Comparison of ENCODE assay signal across 9 mouse cellular contexts in the genomic region with DNA sequence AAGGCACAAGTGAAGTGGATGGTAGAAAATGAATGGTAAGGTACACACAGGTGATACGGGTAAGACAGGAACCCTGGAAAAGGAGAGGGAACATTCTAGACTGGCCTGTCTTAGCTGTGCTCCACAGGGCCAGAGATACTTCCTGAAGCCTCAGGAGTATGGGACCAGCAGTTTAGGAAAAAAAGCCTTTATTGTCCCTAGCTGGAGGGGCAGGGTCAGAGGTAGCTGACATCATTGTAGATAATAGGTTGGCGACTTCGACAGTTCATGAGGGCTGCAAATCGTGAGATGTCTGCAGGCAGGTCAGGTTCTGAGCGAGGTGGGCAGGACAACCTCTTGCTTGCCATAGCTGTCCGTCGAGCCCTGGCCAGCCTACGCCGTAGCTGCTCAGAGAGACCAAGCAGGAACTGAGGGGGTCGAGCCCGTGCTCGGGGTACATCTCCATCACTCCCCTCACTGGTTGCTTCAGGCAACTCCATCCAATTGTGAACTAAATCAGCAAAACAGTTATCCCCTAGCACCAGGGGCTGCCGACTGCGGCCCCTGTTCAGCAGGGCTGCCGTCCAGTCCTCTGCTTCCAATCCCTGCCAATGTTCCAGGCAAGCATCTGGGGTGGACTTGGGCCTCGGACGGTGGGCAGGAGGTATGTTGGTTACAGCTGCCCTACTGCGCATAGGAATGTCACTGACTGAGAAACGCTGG. TPM values are rescaled to one million over a fixed set of nuclear protein-coding genes. Genes with fewer than 3 reads are reported as not detected.
DNase-seq lines count a peak whose midpoint lies in the region; ATAC-seq and TF ChIP-seq lines count a peak whose summit lies in the region.
"Had no signal": no experiment of that assay in that cellular context is flagged by ENCODE, and none has a peak within 500 bp of the region (broad histone marks: within the 10 kb centered on the region; RNA-seq: fewer than 3 reads in every experiment).

No protein-coding gene starts in this region.

- TF ChIP-seq POLR2A in lung, adult 2 months (IDR thresholded peaks at IDR 0.05; ENCODE audit: borderline replicate concordance, extremely low read depth, low read depth, low read length) = no peak

- peak overlapping the region; percentile 33 for H3K4me3 ChIP-seq in lung, adult 2 months (replicated peaks; ENCODE audit: extremely low read depth, low read depth, low read length)
- H3K4me3 ChIP-seq in forebrain, embryonic 12.5 days (replicated peaks) = peak overlapping the region; percentile 60
- H3K4me3 ChIP-seq in intestine, postnatal 0 days (ENCODE audit: low read depth, low read length) = peak overlapping the region; percentile 61
- peak overlapping the region; percentile 77 for H3K4me3 ChIP-seq in midbrain, embryonic 15.5 days

- H3K27ac ChIP-seq in forebrain, embryonic 12.5 days = peak overlapping the region; percentile 65; the same call in 1 of the 2 replicates
- peak overlapping the region; percentile 89 for H3K27ac ChIP-seq in intestine, postnatal 0 days (ENCODE audit: low read depth, low read length)
- peak overlapping the region; percentile 28; the same call in 1 of the 2 replicates for H3K27ac ChIP-seq in midbrain, embryonic 15.5 days

- peaks cover 30% of the 10 kb centered on the region for H3K4me1 ChIP-seq in lung, adult 2 months (ENCODE audit: control insufficient read depth, insufficient read depth, low read length)
- peaks cover 31% of the 10 kb centered on the region for H3K4me1 ChIP-seq in forebrain, embryonic 12.5 days
- H3K4me1 ChIP-seq in intestine, postnatal 0 days (replicated peaks; ENCODE audit: control insufficient read depth, insufficient read depth, low read length) = 0 out of 2 replicates have a peak, but pooled peaks cover 2% of the 10 kb centered on the region
- peaks cover 23% of the 10 kb centered on the region for H3K4me1 ChIP-seq in midbrain, embryonic 15.5 days

- no peak for DNase-seq in lung, adult 2 months
- no peak for DNase-seq in lung, postnatal 36 days
- no peak for DNase-seq in right cerebral cortex, postnatal 14 days
- no peak for DNase-seq in adrenal gland, postnatal 14 days
- no peak for DNase-seq in thymus, postnatal 14 days

- H3K9ac ChIP-seq in forebrain, embryonic 12.5 days = no peak overlapping the region; the same call in 1 of the 2 replicates
- H3K9ac ChIP-seq in intestine, postnatal 0 days (ENCODE audit: low read depth, low read length) = peak overlapping the region; percentile 50
- 0 out of 2 replicates have a peak overlapping the region, but pooled peaks have one; percentile 55 for H3K9ac ChIP-seq in midbrain, embryonic 15.5 days

- peak overlapping the region; percentile 86 for H3K4me2 ChIP-seq in forebrain, embryonic 12.5 days
- peak overlapping the region; percentile 84 for H3K4me2 ChIP-seq in intestine, postnatal 0 days (replicated peaks; ENCODE audit: low read depth)
- H3K4me2 ChIP-seq in midbrain, embryonic 15.5 days = peak overlapping the region; percentile 96

- H3K36me3 ChIP-seq in forebrain, embryonic 12.5 days (replicated peaks) = no peaks in the 10 kb centered on the region
- H3K36me3 ChIP-seq in intestine, postnatal 0 days (ENCODE audit: control insufficient read depth, insufficient read depth) = peaks cover 23% of the 10 kb centered on the region
- H3K36me3 ChIP-seq in midbrain, embryonic 15.5 days (replicated peaks) = no peaks in the 10 kb centered on the region

- no peak for TF ChIP-seq CTCF in lung, adult 2 months (IDR thresholded peaks at IDR 0.05; ENCODE audit: insufficient read depth, low read length)
- no peak for TF ChIP-seq CTCF in intestine, postnatal 0 days (IDR thresholded peaks at IDR 0.05; ENCODE audit: low read depth)

- no peak for ATAC-seq in forebrain, embryonic 12.5 days (ENCODE audit: low FRiP score)
- ATAC-seq in intestine, postnatal 0 days = no peak
- ATAC-seq in midbrain, embryonic 15.5 days (replicated peaks) = no peak

- peaks cover 22% of the 10 kb centered on the region for H3K27me3 ChIP-seq in forebrain, embryonic 12.5 days
- H3K27me3 ChIP-seq in intestine, postnatal 0 days (replicated peaks; ENCODE audit: control insufficient read depth, insufficient read depth, low read length) = no peaks in the 10 kb centered on the region
- H3K27me3 ChIP-seq in midbrain, embryonic 15.5 days (replicated peaks) = peaks cover 11% of the 10 kb centered on the region

- no peaks in the 10 kb centered on the region for H3K9me3 ChIP-seq in forebrain, embryonic 12.5 days
- H3K9me3 ChIP-seq in intestine, postnatal 0 days (ENCODE audit: control insufficient read depth) = no peaks in the 10 kb centered on the region
- H3K9me3 ChIP-seq in midbrain, embryonic 15.5 days = no peaks in the 10 kb centered on the region

- WGBS in lung, adult 2 months = 40% methylated on average over 19 of the region's 19 CpGs
- 80% methylated on average over 19 of the region's 19 CpGs for WGBS in forebrain, embryonic 12.5 days
- 54% methylated on average over 19 of the region's 19 CpGs for WGBS in intestine, postnatal 0 days
- 76% methylated on average over 19 of the region's 19 CpGs for WGBS in midbrain, embryonic 15.5 days

RNA-seq across cellular contexts. Expression of a gene that starts 1.3 kb away (rescaled TPM):
- 3.3 and 5.5 TPM in 2 replicates for polyA plus RNA-seq in lung, adult 2 months (2012; rRNA removed)
- polyA plus RNA-seq in forebrain, embryonic 12.5 days (2016; fragmentation: Nextera tagmentation; extraction: Ambion mirVana) = 0.86 and 1.2 TPM in 2 replicates
- 0.39 and 0.88 TPM in 2 replicates for polyA plus RNA-seq in intestine, postnatal 0 days (2015; fragmentation: Nextera tagmentation; extraction: Ambion mirVana)
- 0.88 and 1.6 TPM in 2 replicates for polyA plus RNA-seq in midbrain, embryonic 15.5 days (2015; fragmentation: Nextera tagmentation; extraction: Ambion mirVana)
- 0.52 and 0.90 TPM in 2 replicates for total RNA-seq in adrenal gland, postnatal 14 days (2021)
- polyA plus RNA-seq: large intestine, adult 2 months had no signal

RNA-seq across cellular contexts. Expression of a gene that starts 1.5 kb away (rescaled TPM):
- 23.1 and 26.6 TPM in 2 replicates for polyA plus RNA-seq in lung, adult 2 months (2012; rRNA removed)
- 14.3 and 18.3 TPM in 2 replicates for polyA plus RNA-seq in forebrain, embryonic 12.5 days (2016; fragmentation: Nextera tagmentation; extraction: Ambion mirVana)
- polyA plus RNA-seq in intestine, postnatal 0 days (2015; fragmentation: Nextera tagmentation; extraction: Ambion mirVana) = 17.3 and 19.4 TPM in 2 replicates
- polyA plus RNA-seq in midbrain, embryonic 15.5 days (2015; fragmentation: Nextera tagmentation; extraction: Ambion mirVana) = 15.1 and 17.1 TPM in 2 replicates
- total RNA-seq in adrenal gland, postnatal 14 days (2021) = 12.5 and 15.3 TPM in 2 replicates

RNA-seq across cellular contexts. Expression of a gene that starts 8.1 kb away (rescaled TPM):
- 72.3 and 89.2 TPM in 2 replicates for polyA plus RNA-seq in lung, adult 2 months (2012; rRNA removed)
- 0.82 and 2.1 TPM in 2 replicates for polyA plus RNA-seq in forebrain, embryonic 12.5 days (2016; fragmentation: Nextera tagmentation; extraction: Ambion mirVana)
- polyA plus RNA-seq in intestine, postnatal 0 days (2015; fragmentation: Nextera tagmentation; extraction: Ambion mirVana) = 1.6 and 2.0 TPM in 2 replicates
- polyA plus RNA-seq in midbrain, embryonic 15.5 days (2015; fragmentation: Nextera tagmentation; extraction: Ambion mirVana) = 1.8 and 2.5 TPM in 2 replicates
- total RNA-seq in adrenal gland, postnatal 14 days (2021) = 1.1 and 3.2 TPM in 2 replicates

RNA-seq across cellular contexts. Expression of a gene that starts 8.9 kb away (rescaled TPM):
- polyA plus RNA-seq in lung, adult 2 months (2012; rRNA removed) = 94.0 and 124 TPM in 2 replicates
- polyA plus RNA-seq in forebrain, embryonic 12.5 days (2016; fragmentation: Nextera tagmentation; extraction: Ambion mirVana) = 5.8 and 6.5 TPM in 2 replicates
- 43.8 and 50.6 TPM in 2 replicates for polyA plus RNA-seq in intestine, postnatal 0 days (2015; fragmentation: Nextera tagmentation; extraction: Ambion mirVana)
- polyA plus RNA-seq in midbrain, embryonic 15.5 days (2015; fragmentation: Nextera tagmentation; extraction: Ambion mirVana) = 5.9 and 6.7 TPM in 2 replicates
- total RNA-seq in adrenal gland, postnatal 14 days (2021) = 15.2 and 20.9 TPM in 2 replicates

RNA-seq across cellular contexts. Expression of a gene that starts 11.9 kb away (rescaled TPM):
- 6.3 and 11.5 TPM in 2 replicates for polyA plus RNA-seq in lung, adult 2 months (2012; rRNA removed)
- polyA plus RNA-seq in forebrain, embryonic 12.5 days (2016; fragmentation: Nextera tagmentation; extraction: Ambion mirVana) = 0.49 TPM in 1 of 2 replicates, not detected in the other
- polyA plus RNA-seq in intestine, postnatal 0 days (2015; fragmentation: Nextera tagmentation; extraction: Ambion mirVana) = 0.43 TPM in 1 of 2 replicates, not detected in the other
- polyA plus RNA-seq in midbrain, embryonic 15.5 days (2015; fragmentation: Nextera tagmentation; extraction: Ambion mirVana) = 0.50 and 0.60 TPM in 2 replicates
- total RNA-seq in adrenal gland, postnatal 14 days (2021) = 0.19 TPM in 1 of 2 replicates, not detected in the other

Comparison
In these comparisons a context has a peak if more than half of its experiments do, and no peak if none do; other contexts are left out.
1. H3K27ac ChIP-seq: peak in every context shown above with its lines; median percentile 89 in intestine, postnatal 0 days; 65 in forebrain, embryonic 12.5 days; 28 in midbrain, embryonic 15.5 days.
2. RNA of a gene that starts 8.1 kb away (polyA plus RNA-seq): 72.3 to 89.2 TPM in lung, adult 2 months; 0.82 to 2.1 TPM in forebrain, embryonic 12.5 days, 1.8 to 2.5 TPM in midbrain, embryonic 15.5 days and 1.6 to 2.0 TPM in intestine, postnatal 0 days; every median in the first group is over 10 times any median in the second.
3. Peak in every context shown above with its lines, with median percentiles within 50 percentile points of each other: H3K4me3 ChIP-seq and H3K4me2 ChIP-seq.